Mouse (Mus musculus) lung, adult 2 months (tissue): Measurements from ENCODE around the gene Negr1. TPM values are rescaled to one million over a fixed set of nuclear protein-coding genes. Genes with fewer than 3 reads are reported as not detected.

Experiments used
- DNase-seq: peaks from one replicate; pipeline ENCODE4 v3.0.0; 2022
- H3K4me1 ChIP-seq: fragments of 200-500 bp; 2 replicates; pipeline ENCODE4 v1.6.1; 2011; ENCODE audit warnings: low read length; ENCODE audit not compliant: control insufficient read depth, insufficient read depth
- H3K4me3 ChIP-seq: fragments of 200-500 bp; replicated peaks from 2 replicates; pipeline ENCODE3; 2011; ENCODE audit warnings: low read depth, mild to moderate bottlenecking, control low read depth, low read length; ENCODE audit errors: extremely low read depth
- CTCF ChIP-seq: fragments of 200-500 bp; IDR thresholded peaks from 2 replicates; pipeline ENCODE4 v1.5.1; 2011; ENCODE audit warnings: mild to moderate bottlenecking, low read length, control low read depth; ENCODE audit not compliant: insufficient read depth
- POLR2A ChIP-seq: fragments of 200-500 bp; IDR thresholded peaks from 2 replicates; pipeline ENCODE4 v1.6.1; 2011; ENCODE audit warnings: low read depth, mild to moderate bottlenecking, control low read depth, low read length, borderline replicate concordance; ENCODE audit errors: extremely low read depth
- WGBS: fragments of 180-500 bp; shearing (Covaris S2); methylation state at CpG from one replicate; pipeline ENCODE4 v1.1.7; 2018; 5-methylcytosine and 5-hydroxymethylcytosine counted together
- polyA plus RNA-seq: library from polyadenylated mRNA; depleted of rRNA; stranded (reverse); fragments of >200 nt; gene quantifications from 2 replicates; pipeline ENCODE4 v1.2.3, GENCODE M21; 2012

The Negr1 gene
- polyA plus RNA-seq, 1 experiment = 1.5 TPM

GRCm38 (mm10) chr3:156890986-156891385 is 329.4 kb downstream of the Negr1 start:
- no peak overlapping the region for H3K4me3 ChIP-seq
- DNase-seq = no peak
- no peaks in the 10 kb centered on the region for H3K4me1 ChIP-seq
- WGBS = 55% methylated on average over 4 of the region's 4 CpGs
- TF ChIP-seq POLR2A (no peak), CTCF (no peak)

- Histone ChIP-seq H3K4me1 (no peaks in the 10 kb centered on the region), H3K4me3 (no peak overlapping the region)
- TF ChIP-seq CTCF = no peak
- no peak for TF ChIP-seq POLR2A
- 65% methylated on average over 4 of the region's 4 CpGs for WGBS
- DNase-seq = no peak
Observed at GRCm38 (mm10) chr3:156895322-156895721, 333.7 kb downstream of the Negr1 start.

GRCm38 (mm10) chr3:156896106-156896505 is 334.5 kb downstream of the Negr1 start:
- Histone ChIP-seq H3K4me1 (no peaks in the 10 kb centered on the region), H3K4me3 (no peak overlapping the region)
- no peak for DNase-seq
- WGBS = 79% methylated on average over 4 of the region's 4 CpGs
- TF ChIP-seq POLR2A = no peak

- 36% methylated on average over 1 of the region's 1 CpGs for WGBS
Observed at GRCm38 (mm10) chr3:156896552-156896951, 335.0 kb downstream of the Negr1 start.

GRCm38 (mm10) chr3:156901140-156901539 is 339.5 kb downstream of the Negr1 start:
- no peak overlapping the region for H3K4me3 ChIP-seq
- no peaks in the 10 kb centered on the region for H3K4me1 ChIP-seq
- TF ChIP-seq CTCF (no peak), POLR2A (no peak)
- DNase-seq = no peak
- WGBS = 67% methylated on average over 3 of the region's 3 CpGs

More at GRCm38 (mm10) chr3:156896552-156896951, 335.0 kb downstream of the Negr1 start:
- no peak overlapping the region for H3K4me3 ChIP-seq
- no peaks in the 10 kb centered on the region for H3K4me1 ChIP-seq
- DNase-seq = no peak
- no peak for TF ChIP-seq POLR2A
- TF ChIP-seq CTCF = no peak

GRCm38 (mm10) chr3:156903925-156904576 is 342.5 kb downstream of the Negr1 start:
- 82% methylated on average over 9 of the region's 9 CpGs for WGBS
- no peaks in the 10 kb centered on the region for H3K4me1 ChIP-seq
- TF ChIP-seq POLR2A (no peak), CTCF (no peak)
- no peak for DNase-seq
- no peak overlapping the region for H3K4me3 ChIP-seq

- no peaks in the 10 kb centered on the region for H3K4me1 ChIP-seq
- H3K4me3 ChIP-seq = no peak overlapping the region
- no peak for DNase-seq
- TF ChIP-seq POLR2A (no peak), CTCF (no peak)
- WGBS = 65% methylated on average over 3 of the region's 3 CpGs
Observed at GRCm38 (mm10) chr3:156912816-156913215, 351.2 kb downstream of the Negr1 start.

GRCm38 (mm10) chr3:156921369-156921768 is 359.8 kb downstream of the Negr1 start:
- Histone ChIP-seq H3K4me3 (no peak overlapping the region), H3K4me1 (no peaks in the 10 kb centered on the region)
- TF ChIP-seq POLR2A (no peak), CTCF (no peak)
- DNase-seq = no peak

- Histone ChIP-seq H3K4me3 (no peak overlapping the region), H3K4me1 (no peaks in the 10 kb centered on the region)
- TF ChIP-seq CTCF (no peak), POLR2A (no peak)
- 89% methylated on average over 1 of the region's 1 CpGs for WGBS
- no peak for DNase-seq
Observed at GRCm38 (mm10) chr3:156923159-156923558, 361.6 kb downstream of the Negr1 start.

GRCm38 (mm10) chr3:156925102-156925501 is 363.5 kb downstream of the Negr1 start:
- no peak for DNase-seq
- WGBS = 73% methylated on average over 5 of the region's 5 CpGs
- no peak for TF ChIP-seq POLR2A
- TF ChIP-seq CTCF = no peak
- H3K4me1 ChIP-seq = no peaks in the 10 kb centered on the region
- no peak overlapping the region for H3K4me3 ChIP-seq
